Mouse (Mus musculus) myocyte (in vitro differentiated cells): ENCODE data around the gene Rnase2b. TPM values are rescaled to one million over a fixed set of nuclear protein-coding genes. Genes with fewer than 3 reads are reported as not detected.

Experiments
- H3K27me3 ChIP-seq: one replicate; pipeline ENCODE4 v1.6.1; 2011; ENCODE audit not compliant: control insufficient read depth, insufficient read depth, insufficient read length
- H3K36me3 ChIP-seq: one replicate; pipeline ENCODE4 v1.6.1; 2011; ENCODE audit not compliant: control insufficient read depth, insufficient read depth
- H3K4me2 ChIP-seq: one replicate; pipeline ENCODE4 v1.6.1; 2011; ENCODE audit warnings: low read depth, control low read depth
- H3K4me3 ChIP-seq: one replicate; pipeline ENCODE4 v1.5.1; 2011; ENCODE audit warnings: mild to moderate bottlenecking, control low read depth, moderate library complexity
- H3K79me2 ChIP-seq: one replicate; pipeline ENCODE4 v1.6.1; 2011; ENCODE audit not compliant: control insufficient read depth, insufficient read depth
- H3ac ChIP-seq: one replicate; pipeline ENCODE4 v1.6.1; 2011; ENCODE audit not compliant: control insufficient read depth, insufficient read length
- CEBPB ChIP-seq: IDR thresholded peaks from 2 replicates; pipeline ENCODE4 v1.6.1; 2011; ENCODE audit warnings: mild to moderate bottlenecking, moderate library complexity; ENCODE audit not compliant: poor library complexity, insufficient read depth, severe bottlenecking
- E2F4 ChIP-seq: IDR thresholded peaks from one replicate; pipeline ENCODE4 v1.6.1; 2011; ENCODE audit warnings: mild to moderate bottlenecking, control low read depth, moderate library complexity; ENCODE audit not compliant: insufficient read depth
- MAX ChIP-seq: IDR thresholded peaks from one replicate; pipeline ENCODE4 v1.6.1; 2011; ENCODE audit warnings: low read depth, mild to moderate bottlenecking, control low read depth
- MYOD1 ChIP-seq, 3 experiments: IDR thresholded peaks; one replicate each; pipeline ENCODE4 v1.6.1; 2011; ENCODE audit warnings: control low read depth in 2 of 3, low read depth in 2 of 3, mild to moderate bottlenecking in 2 of 3, moderate library complexity in 1 of 3; ENCODE audit not compliant: insufficient read length in 2 of 3, control insufficient read depth in 1 of 3
- MYOG ChIP-seq, 3 experiments: IDR thresholded peaks; one replicate each; pipeline ENCODE4 v1.6.1; 2011; ENCODE audit warnings: control low read depth in 2 of 3, low read depth in 2 of 3, mild to moderate bottlenecking in 2 of 3; ENCODE audit not compliant: insufficient read length in 2 of 3, control insufficient read depth in 1 of 3, insufficient read depth in 1 of 3
- POLR2A ChIP-seq: IDR thresholded peaks from one replicate; pipeline ENCODE4 v1.6.1; 2011; ENCODE audit warnings: low read depth, mild to moderate bottlenecking, control low read depth, moderate library complexity; ENCODE audit not compliant: insufficient read length
- POLR2AphosphoS2 ChIP-seq: IDR thresholded peaks from one replicate; pipeline ENCODE4 v1.6.1; 2011; ENCODE audit warnings: low read depth, control low read depth; ENCODE audit not compliant: insufficient read length
- REST ChIP-seq: IDR thresholded peaks from one replicate; pipeline ENCODE4 v1.6.1; 2011; ENCODE audit warnings: mild to moderate bottlenecking, control low read depth, moderate library complexity; ENCODE audit not compliant: insufficient read depth, insufficient read length
- SRF ChIP-seq: IDR thresholded peaks from one replicate; pipeline ENCODE4 v1.6.1; 2011; ENCODE audit warnings: low read depth; ENCODE audit not compliant: control insufficient read depth, insufficient read length
- TCF12 ChIP-seq: IDR thresholded peaks from one replicate; pipeline ENCODE4 v1.6.1; 2011; ENCODE audit warnings: mild to moderate bottlenecking, control low read depth; ENCODE audit not compliant: poor library complexity, insufficient read depth, severe bottlenecking
- TCF3 ChIP-seq: IDR thresholded peaks from one replicate; pipeline ENCODE4 v1.6.1; 2011; ENCODE audit warnings: low read depth, control low read depth; ENCODE audit not compliant: insufficient read length
- USF1 ChIP-seq: IDR thresholded peaks from one replicate; pipeline ENCODE4 v1.6.1; 2011; ENCODE audit warnings: low read depth, mild to moderate bottlenecking, control low read depth, moderate library complexity
- polyA plus RNA-seq: library from polyadenylated mRNA; unstranded; fragments of >200 nt; fragmentation: generic; extraction: Trizol; gene quantifications from one replicate; pipeline ENCODE4 v1.2.1, GENCODE M21; 2012; ENCODE audit warnings: missing spikeins

Rnase2b gene
- polyA plus RNA-seq, 1 experiment = not detected

DNA sequence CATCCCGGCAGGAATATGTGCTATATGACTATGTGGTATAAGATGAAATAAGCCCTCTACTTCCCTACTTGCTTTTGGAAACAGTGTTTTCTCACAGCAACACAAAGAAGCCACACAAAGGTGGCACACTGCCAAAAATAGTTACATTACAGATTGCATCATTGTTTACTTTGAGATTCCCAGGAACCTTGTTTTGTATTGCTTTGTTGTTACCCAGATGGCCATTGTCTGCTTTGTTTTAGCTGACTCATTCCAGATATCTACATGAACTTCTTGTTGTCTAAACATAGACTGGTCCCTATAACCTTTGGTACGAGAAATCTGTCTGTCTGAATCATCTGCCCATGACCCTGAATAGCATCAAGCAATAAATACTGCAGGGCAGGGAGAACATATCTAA, 21.7 kb upstream of the Rnase2b start:
- H3K27me3 ChIP-seq = no peaks in the 10 kb centered on the region
- H3K4me3 ChIP-seq = no peak overlapping the region
- H3K36me3 ChIP-seq = no peaks in the 10 kb centered on the region
- no peaks in the 10 kb centered on the region for H3K79me2 ChIP-seq
- TF ChIP-seq MYOD1 (IDR thresholded peaks at IDR 0.05; ENCODE audit: control insufficient read depth in 1 of 3, insufficient read length in 2 of 3, low read depth in 2 of 3) (no peak), REST (no peak), E2F4 (no peak), CEBPB (peak; percentile 75), MYOG (IDR thresholded peaks at IDR 0.05; ENCODE audit: control insufficient read depth in 1 of 3, insufficient read depth in 1 of 3, insufficient read length in 2 of 3, low read depth in 2 of 3) (no peak), POLR2A (no peak), TCF12 (no peak)
- H3K4me2 ChIP-seq = peak overlapping the region; percentile 3
- no peak overlapping the region for H3ac ChIP-seq

DNA sequence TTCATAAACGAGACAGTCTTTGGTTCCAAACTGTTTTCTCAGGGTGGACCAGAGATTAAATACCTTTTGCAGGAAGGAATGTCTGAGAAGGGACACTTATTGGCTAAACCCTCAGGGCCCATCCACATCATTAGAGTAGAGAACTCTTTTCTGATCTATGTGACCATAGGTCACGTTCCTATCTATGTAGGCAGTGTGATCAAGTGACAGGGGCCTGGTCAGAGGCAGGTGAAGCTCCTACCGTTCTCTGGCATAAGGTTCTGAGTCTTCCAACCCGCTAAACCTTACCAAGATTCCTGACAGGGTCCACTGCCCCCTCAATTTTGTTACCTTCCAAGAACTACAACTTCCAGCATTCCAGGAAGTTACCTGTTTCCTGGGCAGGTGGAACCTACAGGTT, 19.9 kb upstream of the Rnase2b start:
- Histone ChIP-seq H3K79me2 (no peaks in the 10 kb centered on the region), H3K27me3 (no peaks in the 10 kb centered on the region), H3K4me3 (no peak overlapping the region), H3K36me3 (no peaks in the 10 kb centered on the region), H3K4me2 (no peak overlapping the region), H3ac (no peak overlapping the region)
- TF ChIP-seq MAX = no peak
- TF ChIP-seq SRF = no peak
- no peak for TF ChIP-seq REST
- TF ChIP-seq TCF12 = no peak
- no peak for TF ChIP-seq MYOD1 (IDR thresholded peaks at IDR 0.05; ENCODE audit: control insufficient read depth in 1 of 3, insufficient read length in 2 of 3, low read depth in 2 of 3)
- TF ChIP-seq POLR2AphosphoS2 = no peak
- no peak for TF ChIP-seq POLR2A
- no peak for TF ChIP-seq CEBPB
- TF ChIP-seq E2F4 = no peak
- TF ChIP-seq MYOG (IDR thresholded peaks at IDR 0.05; ENCODE audit: control insufficient read depth in 1 of 3, insufficient read depth in 1 of 3, insufficient read length in 2 of 3, low read depth in 2 of 3) = no peak
- TF ChIP-seq USF1 = no peak
- TF ChIP-seq TCF3 = no peak

DNA sequence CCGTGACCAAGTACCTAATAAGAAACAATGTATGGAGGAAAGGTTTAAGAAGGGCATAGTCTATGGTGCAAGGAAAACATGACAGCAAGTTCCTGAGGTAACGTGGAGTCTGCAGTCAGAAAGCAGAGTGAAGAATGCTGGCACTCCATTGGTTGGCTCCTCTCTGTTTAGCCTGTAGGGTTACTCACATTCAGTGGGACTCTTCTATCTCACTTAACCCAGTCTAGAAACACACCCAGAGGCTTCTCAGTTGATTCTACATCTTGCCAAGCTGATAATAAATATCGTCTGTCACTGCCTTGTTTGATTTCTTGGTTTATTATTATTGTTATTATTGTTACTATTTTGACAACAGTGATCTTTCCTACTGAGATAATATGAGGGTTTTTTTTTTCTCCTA, 19.5 kb upstream of the Rnase2b start:
- Histone ChIP-seq H3K36me3 (no peaks in the 10 kb centered on the region), H3K79me2 (no peaks in the 10 kb centered on the region), H3K4me3 (no peak overlapping the region), H3ac (no peak overlapping the region), H3K4me2 (no peak overlapping the region), H3K27me3 (no peaks in the 10 kb centered on the region)
- TF ChIP-seq MAX (no peak), SRF (no peak), TCF3 (no peak), CEBPB (no peak), POLR2AphosphoS2 (no peak), TCF12 (no peak), REST (no peak), USF1 (no peak), E2F4 (no peak), MYOG (IDR thresholded peaks at IDR 0.05; ENCODE audit: control insufficient read depth in 1 of 3, insufficient read depth in 1 of 3, insufficient read length in 2 of 3, low read depth in 2 of 3) (no peak), POLR2A (no peak), MYOD1 (IDR thresholded peaks at IDR 0.05; ENCODE audit: control insufficient read depth in 1 of 3, insufficient read length in 2 of 3, low read depth in 2 of 3) (no peak)

DNA sequence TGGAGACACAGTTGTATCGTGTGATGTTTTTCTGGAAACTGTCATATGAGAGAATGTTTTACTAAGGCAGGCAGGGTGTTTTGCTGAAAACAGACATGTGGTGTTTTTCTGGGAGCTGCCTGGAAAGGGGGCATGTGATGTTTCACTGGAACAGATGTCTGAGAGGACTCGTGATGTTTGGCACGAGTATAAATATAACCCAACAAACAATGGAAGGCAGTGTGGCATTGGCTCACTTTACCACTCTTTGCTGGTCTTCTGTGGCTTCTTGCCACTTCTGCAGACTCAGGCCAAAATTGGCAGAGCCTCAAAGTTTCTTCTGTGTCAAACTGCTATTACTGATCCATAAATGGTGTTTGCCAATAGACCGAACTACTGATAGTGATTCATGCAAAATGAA, 18.8 kb upstream of the Rnase2b start:
- H3K4me3 ChIP-seq = no peak overlapping the region
- H3K27me3 ChIP-seq = no peaks in the 10 kb centered on the region
- no peak overlapping the region for H3K4me2 ChIP-seq
- TF ChIP-seq SRF = no peak
- TF ChIP-seq USF1 = peak; percentile 42
- peak in 1 of 3 experiments; percentile 55 for TF ChIP-seq MYOG (IDR thresholded peaks at IDR 0.05; ENCODE audit: control insufficient read depth in 1 of 3, insufficient read depth in 1 of 3, insufficient read length in 2 of 3, low read depth in 2 of 3)
- no peak overlapping the region for H3ac ChIP-seq
- H3K79me2 ChIP-seq = no peaks in the 10 kb centered on the region
- no peaks in the 10 kb centered on the region for H3K36me3 ChIP-seq

DNA sequence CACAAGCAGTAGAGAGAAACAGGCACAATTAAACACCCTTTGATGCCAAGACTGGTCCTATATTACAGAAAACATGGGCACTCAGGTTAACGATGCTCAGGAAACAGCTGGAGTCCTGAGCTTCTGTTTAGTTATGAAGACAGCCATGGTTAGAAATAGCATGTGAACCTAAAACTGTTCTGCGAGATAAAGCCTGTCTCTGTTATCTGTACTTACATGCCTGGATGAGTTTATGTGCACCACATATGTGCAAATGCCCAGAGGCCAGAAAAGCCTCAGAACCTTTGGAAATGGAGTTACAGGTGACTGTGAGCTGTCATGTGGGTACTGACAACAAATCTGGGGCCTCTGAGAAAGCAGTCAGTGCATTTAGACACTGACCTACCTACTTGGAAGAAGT, 18.1 kb upstream of the Rnase2b start:
- H3K79me2 ChIP-seq = no peaks in the 10 kb centered on the region
- no peak for TF ChIP-seq TCF12
- no peak for TF ChIP-seq MYOG (IDR thresholded peaks at IDR 0.05; ENCODE audit: control insufficient read depth in 1 of 3, insufficient read depth in 1 of 3, insufficient read length in 2 of 3, low read depth in 2 of 3)
- TF ChIP-seq POLR2A = no peak
- no peak for TF ChIP-seq CEBPB
- no peak for TF ChIP-seq TCF3
- TF ChIP-seq MAX = no peak
- TF ChIP-seq REST = no peak
- no peak for TF ChIP-seq MYOD1 (IDR thresholded peaks at IDR 0.05; ENCODE audit: control insufficient read depth in 1 of 3, insufficient read length in 2 of 3, low read depth in 2 of 3)
- TF ChIP-seq SRF = no peak
- TF ChIP-seq E2F4 = no peak
- TF ChIP-seq POLR2AphosphoS2 = no peak
- no peak overlapping the region for H3K4me2 ChIP-seq
- H3K4me3 ChIP-seq = no peak overlapping the region
- no peak overlapping the region for H3ac ChIP-seq
- no peaks in the 10 kb centered on the region for H3K27me3 ChIP-seq
- no peaks in the 10 kb centered on the region for H3K36me3 ChIP-seq
